Comparison of ENCODE assay signal across 9 mouse cellular contexts in genomic region chr2:72977272-72977671, GRCm38 (mm10). TPM values are rescaled to one million over a fixed set of nuclear protein-coding genes. Genes with fewer than 3 reads are reported as not detected.
DNase-seq lines count a peak whose midpoint lies in the region; ATAC-seq and TF ChIP-seq lines count a peak whose summit lies in the region.
"Had no signal": no experiment of that assay in that cellular context is flagged by ENCODE, and none has a peak within 500 bp of the region (broad histone marks: within the 10 kb centered on the region; RNA-seq: fewer than 3 reads in every experiment).

No protein-coding gene starts in this region.

- TF ChIP-seq POLR2A in embryonic fibroblast, embryonic 13.5 days (IDR thresholded peaks at IDR 0.05; ENCODE audit: low read depth, low read length): no peak

- peak overlapping the region; percentile 13; the same call in 1 of the 2 replicates for H3K9ac ChIP-seq in lung, embryonic 15.5 days
- H3K9ac ChIP-seq in limb, embryonic 11.5 days (ENCODE audit: low read length): no peak overlapping the region
- no peak overlapping the region for H3K9ac ChIP-seq in stomach, embryonic 14.5 days (replicated peaks; ENCODE audit: low read depth, low read length)

- H3K27me3 ChIP-seq in lung, embryonic 15.5 days: no peaks in the 10 kb centered on the region
- H3K27me3 ChIP-seq in limb, embryonic 11.5 days (ENCODE audit: control insufficient read depth, insufficient read depth, low read length): no peaks in the 10 kb centered on the region
- H3K27me3 ChIP-seq in stomach, embryonic 14.5 days (ENCODE audit: control insufficient read depth, insufficient read depth, low read length): no peaks in the 10 kb centered on the region

- no peak overlapping the region for H3K27ac ChIP-seq in lung, embryonic 15.5 days
- H3K27ac ChIP-seq in embryonic fibroblast, embryonic 13.5 days (ENCODE audit: insufficient read depth, low read length): no peak overlapping the region
- H3K27ac ChIP-seq in limb, embryonic 11.5 days (replicated peaks; ENCODE audit: low read depth, low read length): no peak overlapping the region
- no peak overlapping the region for H3K27ac ChIP-seq in stomach, embryonic 14.5 days (ENCODE audit: low read length)

- WGBS in lung, embryonic 15.5 days: 44% methylated on average over 1 of the region's 1 CpGs
- 89% methylated on average over 1 of the region's 1 CpGs for WGBS in limb, embryonic 11.5 days
- WGBS in stomach, embryonic 14.5 days: 55% methylated on average over 1 of the region's 1 CpGs

- H3K4me3 ChIP-seq in lung, embryonic 15.5 days: peak overlapping the region; percentile 26
- peak overlapping the region; percentile 50 for H3K4me3 ChIP-seq in embryonic fibroblast, embryonic 13.5 days (ENCODE audit: insufficient read depth, low read length)
- 0 out of 2 replicates have a peak overlapping the region, but pooled peaks have one; percentile 3 for H3K4me3 ChIP-seq in limb, embryonic 11.5 days (ENCODE audit: low read depth, low read length)
- peak overlapping the region; percentile 23 for H3K4me3 ChIP-seq in stomach, embryonic 14.5 days (ENCODE audit: low read depth, low read length)

- H3K9me3 ChIP-seq in lung, embryonic 15.5 days: no peaks in the 10 kb centered on the region
- no peaks in the 10 kb centered on the region for H3K9me3 ChIP-seq in limb, embryonic 11.5 days (ENCODE audit: control insufficient read depth, low read length)
- no peaks in the 10 kb centered on the region for H3K9me3 ChIP-seq in stomach, embryonic 14.5 days (ENCODE audit: control insufficient read depth, low read depth, low read length)

- H3K4me1 ChIP-seq in lung, embryonic 15.5 days: peaks cover 30% of the 10 kb centered on the region
- H3K4me1 ChIP-seq in embryonic fibroblast, embryonic 13.5 days (ENCODE audit: control insufficient read depth, insufficient read depth, low read length): peaks cover 7% of the 10 kb centered on the region
- H3K4me1 ChIP-seq in limb, embryonic 11.5 days (ENCODE audit: control insufficient read depth, insufficient read depth, low read length): peaks cover 3% of the 10 kb centered on the region; the same call in 1 of the 2 replicates
- H3K4me1 ChIP-seq in stomach, embryonic 14.5 days (ENCODE audit: control insufficient read depth, insufficient read depth, low read length): peaks cover 8% of the 10 kb centered on the region

- ATAC-seq in lung, embryonic 15.5 days (ENCODE audit: borderline replicate concordance, extremely low read depth, low FRiP score, low TSS enrichment): no peak
- no peak for ATAC-seq in limb, embryonic 11.5 days (ENCODE audit: insufficient number of reproducible peaks, low FRiP score, low TSS enrichment, low read depth)
- ATAC-seq in stomach, embryonic 14.5 days (ENCODE audit: insufficient number of reproducible peaks, insufficient read depth, low FRiP score, low read depth): no peak
- no peak for ATAC-seq in erythroid progenitor cell, adult 5-6 weeks (replicated peaks; ENCODE audit: low FRiP score, poor library complexity, severe bottlenecking)

- DNase-seq in lung, postnatal 14 days: no peak
- DNase-seq in limb, embryonic 11.5 days (ENCODE audit: low spot score): no peak
- no peak for DNase-seq in urinary bladder, postnatal 36 days (ENCODE audit: low spot score in 2 of 2)
- DNase-seq in embryo, embryonic 10 days (ENCODE audit: low spot score): no peak
- DNase-seq: kidney, postnatal 36 days had no signal

- no peak for TF ChIP-seq CTCF in embryonic fibroblast, embryonic 13.5 days (IDR thresholded peaks at IDR 0.05; ENCODE audit: borderline replicate concordance, insufficient read depth, low read length)

- 0 out of 2 replicates have a peak, but pooled peaks cover 2% of the 10 kb centered on the region for H3K36me3 ChIP-seq in lung, embryonic 15.5 days
- H3K36me3 ChIP-seq in limb, embryonic 11.5 days (ENCODE audit: control insufficient read depth, insufficient read depth, low read length): no peaks in the 10 kb centered on the region
- H3K36me3 ChIP-seq in stomach, embryonic 14.5 days (ENCODE audit: control insufficient read depth, insufficient read depth, low read length): no peaks in the 10 kb centered on the region; the same call in 1 of the 2 replicates

- H3K4me2 ChIP-seq in lung, embryonic 15.5 days: peak overlapping the region; percentile 52
- H3K4me2 ChIP-seq in limb, embryonic 11.5 days (ENCODE audit: low read depth, severe bottlenecking): peak overlapping the region; percentile 27; the same call in 1 of the 2 replicates
- H3K4me2 ChIP-seq in stomach, embryonic 14.5 days (replicated peaks; ENCODE audit: low read depth, low read length): peak overlapping the region; percentile 47

RNA-seq across cellular contexts. Expression of gene Sp3, which starts 3.0 kb away (rescaled TPM):
- 57.5 and 59.1 TPM in 2 replicates for polyA plus RNA-seq in lung, embryonic 15.5 days (2015; fragmentation: Nextera tagmentation; extraction: Ambion mirVana)
- 76.5 and 92.7 TPM in 2 replicates for polyA plus RNA-seq in embryonic fibroblast, embryonic 13.5 days (2011; ENCODE audit: insufficient read length, low read depth, missing spikeins)
- 71.6 and 82.9 TPM in 2 replicates for polyA plus RNA-seq in limb, embryonic 11.5 days (2014; fragmentation: Nextera tagmentation; extraction: Ambion mirVana)
- 66.9 and 70.3 TPM in 2 replicates for polyA plus RNA-seq in stomach, embryonic 14.5 days (2014; fragmentation: Nextera tagmentation; extraction: Ambion mirVana)
- total RNA-seq in erythroid progenitor cell, adult 5-6 weeks (2015; ENCODE audit: low replicate concordance): 188 and 216 TPM in 2 replicates
- 249 and 271 TPM in 2 replicates for total RNA-seq in erythroid progenitor cell, adult 5-6 weeks (2017; ENCODE audit: low replicate concordance)

RNA-seq across cellular contexts. Expression of gene Gm11084, which starts 9.2 kb away (rescaled TPM):
- polyA plus RNA-seq in lung, embryonic 15.5 days (2015; fragmentation: Nextera tagmentation; extraction: Ambion mirVana): not detected in 2 replicates
- polyA plus RNA-seq in embryonic fibroblast, embryonic 13.5 days (2011; ENCODE audit: insufficient read length, low read depth, missing spikeins): not detected in 2 replicates
- not detected in 2 replicates for polyA plus RNA-seq in limb, embryonic 11.5 days (2014; fragmentation: Nextera tagmentation; extraction: Ambion mirVana)
- polyA plus RNA-seq in stomach, embryonic 14.5 days (2014; fragmentation: Nextera tagmentation; extraction: Ambion mirVana): not detected in 2 replicates
- not detected in 2 replicates for total RNA-seq in erythroid progenitor cell, adult 5-6 weeks (2015; ENCODE audit: low replicate concordance)
- total RNA-seq in erythroid progenitor cell, adult 5-6 weeks (2017; ENCODE audit: low replicate concordance): not detected in 2 replicates
